Mouse (Mus musculus): ENCODE measurements around the gene Pde4c. TPM values are rescaled to one million over a fixed set of nuclear protein-coding genes. Genes with fewer than 3 reads are reported as not detected.

Pde4c gene
- polyA plus RNA-seq, 1 experiment: 0.10 TPM

GRCm38 (mm10) chr8:70701982-70702841, 21.3 kb upstream of the Pde4c start:
- Histone ChIP-seq H3K79me2 (ENCODE audit: control insufficient read depth, insufficient read depth) (peaks cover 20% of the 10 kb centered on the region), H3K36me3 (ENCODE audit: control insufficient read depth, insufficient read depth) (no peaks in the 10 kb centered on the region), H3ac (ENCODE audit: control insufficient read depth, insufficient read length) (no peak overlapping the region), H3K4me2 (ENCODE audit: low read depth) (peak overlapping the region; percentile 89), H3K27me3 (ENCODE audit: control insufficient read depth, insufficient read depth, insufficient read length) (no peaks in the 10 kb centered on the region), H3K4me3 (peak overlapping the region; percentile 94)
- TF ChIP-seq POLR2AphosphoS2 (IDR thresholded peaks at IDR 0.05; ENCODE audit: insufficient read length, low read depth) (peak; percentile 28), SRF (IDR thresholded peaks at IDR 0.05; ENCODE audit: control insufficient read depth, insufficient read length, low read depth) (no peak), USF1 (IDR thresholded peaks at IDR 0.05; ENCODE audit: low read depth) (peak; percentile 56)

DNA sequence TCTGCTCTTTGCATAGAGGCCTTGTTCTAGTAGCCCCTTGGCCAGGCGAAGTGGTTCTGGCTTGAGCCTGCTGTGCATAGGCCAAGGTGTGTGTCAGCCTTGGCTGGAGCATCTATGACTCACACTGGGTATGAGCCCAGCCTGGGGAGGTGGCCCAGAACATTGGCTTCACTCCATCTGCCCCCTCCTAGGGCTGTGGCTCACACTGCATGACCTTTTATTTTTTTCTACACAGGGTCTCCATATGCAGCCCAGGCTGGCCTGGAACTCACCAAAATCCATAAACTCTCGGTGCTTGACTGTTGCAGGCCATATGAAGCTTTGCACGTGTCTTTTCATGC, 20.7 kb upstream of the Pde4c start:
- TF ChIP-seq POLR2A (IDR thresholded peaks at IDR 0.05; ENCODE audit: insufficient read length, low read depth) (no peak), POLR2AphosphoS2 (IDR thresholded peaks at IDR 0.05; ENCODE audit: insufficient read length, low read depth) (peak; percentile 83), TCF3 (IDR thresholded peaks at IDR 0.05; ENCODE audit: insufficient read length, low read depth) (no peak), MYOG (IDR thresholded peaks at IDR 0.05; ENCODE audit: control insufficient read depth in 1 of 3, insufficient read depth in 1 of 3, insufficient read length in 2 of 3, low read depth in 2 of 3) (peak in 1 of 3 experiments; percentile 4)
- H3K4me3 ChIP-seq: peak overlapping the region; percentile 94
- H3K36me3 ChIP-seq (ENCODE audit: control insufficient read depth, insufficient read depth): no peaks in the 10 kb centered on the region
- H3K27me3 ChIP-seq (ENCODE audit: control insufficient read depth, insufficient read depth, insufficient read length): no peaks in the 10 kb centered on the region
- H3K79me2 ChIP-seq (ENCODE audit: control insufficient read depth, insufficient read depth): peaks cover 20% of the 10 kb centered on the region
- H3ac ChIP-seq (ENCODE audit: control insufficient read depth, insufficient read length): no peak overlapping the region
- peak overlapping the region; percentile 89 for H3K4me2 ChIP-seq (ENCODE audit: low read depth)

DNA sequence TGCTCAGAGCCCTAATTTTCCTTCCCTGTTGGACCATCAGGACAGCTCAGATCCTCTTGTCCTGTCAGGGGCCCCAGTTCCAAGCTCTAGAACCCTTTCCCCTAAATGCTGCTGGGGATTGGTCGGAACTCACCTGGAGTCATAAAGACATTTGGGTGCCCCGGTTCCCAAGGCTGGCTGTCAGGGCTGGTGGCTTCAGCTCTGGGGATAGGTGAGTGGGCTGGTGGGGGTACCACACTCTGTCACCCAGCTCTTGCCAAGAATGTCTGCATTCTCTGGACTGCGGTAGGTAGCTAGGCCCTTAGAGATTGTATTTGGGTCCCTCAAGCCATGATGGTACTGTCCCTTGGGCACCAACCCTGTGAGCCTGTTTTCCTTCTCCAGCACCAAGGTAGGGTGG, 20.2 kb upstream of the Pde4c start, which contains the start of gene Iqcn:
Iqcn (plus strand) TSS at position 171 of the 400 bp plus-strand sequence.
- Histone ChIP-seq H3K4me3 (peak within 1 kb of the TSS; percentile 94), H3K79me2 (ENCODE audit: control insufficient read depth, insufficient read depth) (peaks cover 20% of the 10 kb centered on the region), H3K36me3 (ENCODE audit: control insufficient read depth, insufficient read depth) (no peaks in the 10 kb centered on the region), H3K4me2 (ENCODE audit: low read depth) (peak within 1 kb of the TSS; percentile 89), H3K27me3 (ENCODE audit: control insufficient read depth, insufficient read depth, insufficient read length) (no peaks in the 10 kb centered on the region), H3ac (ENCODE audit: control insufficient read depth, insufficient read length) (no peak within 1 kb of the TSS)
- TF ChIP-seq POLR2AphosphoS2 (IDR thresholded peaks at IDR 0.05; ENCODE audit: insufficient read length, low read depth) (peak; percentile 38), REST (IDR thresholded peaks at IDR 0.05; ENCODE audit: insufficient read depth, insufficient read length) (no peak), USF1 (IDR thresholded peaks at IDR 0.05; ENCODE audit: low read depth) (no peak), E2F4 (IDR thresholded peaks at IDR 0.05; ENCODE audit: insufficient read depth) (no peak)

DNA sequence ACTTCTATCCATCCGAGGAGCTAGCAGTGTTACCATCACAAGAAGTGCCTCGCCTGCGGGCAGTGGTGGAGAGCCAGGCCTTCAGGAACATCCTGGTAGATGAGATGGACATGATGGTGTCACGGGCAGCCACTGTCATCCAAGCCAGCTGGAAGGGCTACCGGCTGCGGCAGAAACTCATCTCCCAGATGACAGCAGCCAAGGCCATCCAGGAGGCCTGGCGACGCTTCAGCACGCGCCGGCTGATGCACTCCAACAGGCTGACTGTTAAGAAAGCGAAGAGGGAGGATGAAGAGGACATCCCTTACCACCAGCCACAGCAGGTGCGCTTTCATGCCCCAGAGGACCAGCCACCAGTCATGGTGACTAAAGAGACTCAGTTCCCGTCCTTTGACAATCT, 15.2 kb upstream of the Pde4c start:
- TF ChIP-seq CEBPB (IDR thresholded peaks at IDR 0.05; ENCODE audit: insufficient read depth, poor library complexity, severe bottlenecking) (no peak), SRF (IDR thresholded peaks at IDR 0.05; ENCODE audit: control insufficient read depth, insufficient read length, low read depth) (no peak), MYOG (IDR thresholded peaks at IDR 0.05; ENCODE audit: control insufficient read depth in 1 of 3, insufficient read depth in 1 of 3, insufficient read length in 2 of 3, low read depth in 2 of 3) (no peak), POLR2A (IDR thresholded peaks at IDR 0.05; ENCODE audit: insufficient read length, low read depth) (no peak), MYOD1 (IDR thresholded peaks at IDR 0.05; ENCODE audit: control insufficient read depth in 1 of 3, insufficient read length in 2 of 3, low read depth in 2 of 3) (no peak), TCF12 (IDR thresholded peaks at IDR 0.05; ENCODE audit: insufficient read depth, poor library complexity, severe bottlenecking) (no peak), POLR2AphosphoS2 (IDR thresholded peaks at IDR 0.05; ENCODE audit: insufficient read length, low read depth) (no peak)
- Histone ChIP-seq H3K4me3 (no peak overlapping the region), H3K27me3 (ENCODE audit: control insufficient read depth, insufficient read depth, insufficient read length) (no peaks in the 10 kb centered on the region), H3K36me3 (ENCODE audit: control insufficient read depth, insufficient read depth) (no peaks in the 10 kb centered on the region), H3K4me2 (ENCODE audit: low read depth) (no peak overlapping the region), H3K79me2 (ENCODE audit: control insufficient read depth, insufficient read depth) (no peaks in the 10 kb centered on the region), H3ac (ENCODE audit: control insufficient read depth, insufficient read length) (no peak overlapping the region)

DNA sequence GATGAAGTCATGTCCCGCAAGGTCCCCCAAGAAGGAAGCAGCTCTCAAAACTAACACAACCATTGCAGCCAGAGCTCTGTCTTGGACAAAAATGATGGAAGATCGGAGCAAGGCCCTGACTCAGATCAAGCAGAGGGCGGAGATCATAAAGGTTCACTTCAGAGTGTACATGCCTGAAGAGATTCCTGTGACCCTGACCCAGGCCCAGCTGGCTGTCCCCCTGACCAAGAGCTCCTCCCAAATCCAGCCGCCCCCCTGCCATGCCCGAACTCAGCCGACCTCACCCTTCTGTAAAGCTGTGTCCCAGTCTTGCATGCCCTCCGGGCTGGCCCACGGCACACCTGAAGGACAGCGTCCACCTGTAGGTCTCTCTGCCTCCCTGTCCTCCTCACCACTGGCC, 13.7 kb upstream of the Pde4c start:
- H3ac ChIP-seq (ENCODE audit: control insufficient read depth, insufficient read length): no peak overlapping the region
- no peaks in the 10 kb centered on the region for H3K79me2 ChIP-seq (ENCODE audit: control insufficient read depth, insufficient read depth)
- no peaks in the 10 kb centered on the region for H3K27me3 ChIP-seq (ENCODE audit: control insufficient read depth, insufficient read depth, insufficient read length)
- no peak for TF ChIP-seq MAX (IDR thresholded peaks at IDR 0.05; ENCODE audit: low read depth)
- TF ChIP-seq SRF (IDR thresholded peaks at IDR 0.05; ENCODE audit: control insufficient read depth, insufficient read length, low read depth): no peak
- no peak for TF ChIP-seq MYOD1 (IDR thresholded peaks at IDR 0.05; ENCODE audit: control insufficient read depth in 1 of 3, insufficient read length in 2 of 3, low read depth in 2 of 3)
- no peak for TF ChIP-seq E2F4 (IDR thresholded peaks at IDR 0.05; ENCODE audit: insufficient read depth)
- no peak for TF ChIP-seq TCF3 (IDR thresholded peaks at IDR 0.05; ENCODE audit: insufficient read length, low read depth)
- no peak for TF ChIP-seq REST (IDR thresholded peaks at IDR 0.05; ENCODE audit: insufficient read depth, insufficient read length)
- TF ChIP-seq POLR2A (IDR thresholded peaks at IDR 0.05; ENCODE audit: insufficient read length, low read depth): no peak
- no peak for TF ChIP-seq TCF12 (IDR thresholded peaks at IDR 0.05; ENCODE audit: insufficient read depth, poor library complexity, severe bottlenecking)
- no peak for TF ChIP-seq USF1 (IDR thresholded peaks at IDR 0.05; ENCODE audit: low read depth)
- no peak for TF ChIP-seq POLR2AphosphoS2 (IDR thresholded peaks at IDR 0.05; ENCODE audit: insufficient read length, low read depth)
- no peak overlapping the region for H3K4me3 ChIP-seq
- no peaks in the 10 kb centered on the region for H3K36me3 ChIP-seq (ENCODE audit: control insufficient read depth, insufficient read depth)
- no peak overlapping the region for H3K4me2 ChIP-seq (ENCODE audit: low read depth)

All from myocyte (in vitro differentiated cells).